Mouse (Mus musculus): ENCODE measurements at regions not wholly inside any gene's neighbourhood (a gene's known extent, or its start where the extent isn't known, plus 50 kb on each side); places are given as distances from the start of the nearest gene placed in this dataset.
"Not testable (repeated sequence)": the region's sequence is repeated elsewhere in the genome, so short reads cannot be mapped to it uniquely, and the experiment has no call there.

- no peak for DNase-seq
These were observed 56.5 kb downstream of the Gm8797 start for GRCm38 (mm10) chr3:5806947-5807575.

GRCm38 (mm10) chr3:5811071-5811590 is 60.5 kb downstream of the Gm8797 start:
- DNase-seq: peak; percentile 62

- not testable (repeated sequence) for DNase-seq
These were observed 69.6 kb downstream of the Gm8797 start for GRCm38 (mm10) chr3:5820243-5820642.

GRCm38 (mm10) chr3:5860237-5860636 is 109.6 kb downstream of the Gm8797 start:
- peak; percentile 96 for DNase-seq

- DNase-seq: no peak
These were observed 119.8 kb downstream of the Gm8797 start for GRCm38 (mm10) chr3:5870407-5870806.

- DNase-seq: no peak
These were observed 128.5 kb downstream of the Gm8797 start for GRCm38 (mm10) chr3:5879113-5879512.

- DNase-seq: no peak
These were observed 166.9 kb downstream of the Gm8797 start for GRCm38 (mm10) chr3:5917536-5917935.

GRCm38 (mm10) chr3:5950243-5950642 is 199.6 kb downstream of the Gm8797 start:
- DNase-seq: not testable (repeated sequence)

- DNase-seq: not testable (repeated sequence)
These were observed 238.5 kb downstream of the Gm8797 start for GRCm38 (mm10) chr3:5989011-5989645.

GRCm38 (mm10) chr3:6004423-6004822 is 253.8 kb downstream of the Gm8797 start:
- no peak for DNase-seq

- no peak for DNase-seq
These were observed 268.1 kb downstream of the Gm8797 start for GRCm38 (mm10) chr3:6018749-6019148.

GRCm38 (mm10) chr3:6041325-6041724 is 290.7 kb downstream of the Gm8797 start:
- not testable (repeated sequence) for DNase-seq

- DNase-seq: no peak
These were observed 299.0 kb downstream of the Gm8797 start for GRCm38 (mm10) chr3:6049472-6050045.

GRCm38 (mm10) chr3:6051901-6052300 is 301.3 kb downstream of the Gm8797 start:
- DNase-seq: no peak

- DNase-seq: no peak
These were observed 333.2 kb downstream of the Gm8797 start for GRCm38 (mm10) chr3:6083855-6084254.

GRCm38 (mm10) chr3:6087267-6087666 is 336.7 kb downstream of the Gm8797 start:
- no peak for DNase-seq

- peak; percentile 44 for DNase-seq
These were observed 343.3 kb downstream of the Gm8797 start for GRCm38 (mm10) chr3:6093931-6094330.

GRCm38 (mm10) chr3:6094410-6094809 is 343.8 kb downstream of the Gm8797 start:
- not testable (repeated sequence) for DNase-seq

- DNase-seq: no peak
These were observed 350.3 kb downstream of the Gm8797 start for GRCm38 (mm10) chr3:6100863-6101262.

- no peak for DNase-seq
These were observed 352.3 kb downstream of the Gm8797 start for GRCm38 (mm10) chr3:6102866-6103265.

- peak; percentile 22 for DNase-seq
These were observed 356.1 kb downstream of the Gm8797 start for GRCm38 (mm10) chr3:6106659-6107058.

GRCm38 (mm10) chr3:6107377-6108155 is 357.0 kb downstream of the Gm8797 start:
- DNase-seq: no peak

GRCm38 (mm10) chr3:6118721-6119120 is 368.1 kb downstream of the Gm8797 start:
- DNase-seq: no peak

All from adrenal gland, postnatal 14 days (tissue).